Mouse (Mus musculus) midbrain, embryonic 16.5 days (tissue): ENCODE results near the gene Gm28778. TPM values are rescaled to one million over a fixed set of nuclear protein-coding genes. Genes with fewer than 3 reads are reported as not detected.

Source experiments
- polyA plus RNA-seq: library from polyadenylated mRNA; unstranded; fragments of >200 nt; fragmentation: Nextera tagmentation; extraction: Ambion mirVana; gene quantifications from 2 replicates; pipeline ENCODE4 v1.2.1, GENCODE M21; 2015

Gene Gm28778
- polyA plus RNA-seq, 1 experiment from 2014 or later, result not detected

Other genes with a start within 250 kb of the Gm28778 start
- gene Mstn, start 235.5 kb upstream of the Gm28778 start, polyA plus RNA-seq, result 0.18 and 0.25 TPM in 2 replicates
- not detected in 2 replicates for gene 1700019A02Rik, start 109.5 kb upstream of the Gm28778 start, polyA plus RNA-seq
- gene Pms1, start 93 bp upstream of the Gm28778 start, polyA plus RNA-seq, result 9.3 and 11.8 TPM in 2 replicates
- 63.7 and 67.4 TPM in 2 replicates for gene Ormdl1, start within 50 bp of the Gm28778 start, polyA plus RNA-seq
- 17.7 and 20.9 TPM in 2 replicates for gene Osgepl1, start 16.5 kb downstream of the Gm28778 start, polyA plus RNA-seq
- 11.4 TPM in 1 of 2 replicates, not detected in the other for gene Asdurf, start 55.5 kb downstream of the Gm28778 start, polyA plus RNA-seq
- 2.4 and 2.5 TPM in 2 replicates for gene Gm28551, start 55.6 kb downstream of the Gm28778 start, polyA plus RNA-seq
- 52.5 and 56.4 TPM in 2 replicates for gene Asnsd1, start 55.6 kb downstream of the Gm28778 start, polyA plus RNA-seq